Mouse (Mus musculus): Measurements from ENCODE around the gene Unc80.

GRCm38 (mm10) chr1:66467821-66468703 is at the start of gene Unc80:
- no peak for TF ChIP-seq CTCF (IDR thresholded peaks at IDR 0.05; ENCODE audit: extremely low read depth, insufficient read depth, low read length)
- no peak for TF ChIP-seq POLR2A (IDR thresholded peaks at IDR 0.05; ENCODE audit: extremely low read depth, insufficient read depth, low read length)

Data from cortical plate, adult 2 months (tissue).